Mouse (Mus musculus): ENCODE results near the gene Olfr610.
"Not testable (repeated sequence)": the region's sequence is repeated elsewhere in the genome, so short reads cannot be mapped to it uniquely, and the experiment has no call there.

Olfr610 gene

DNA sequence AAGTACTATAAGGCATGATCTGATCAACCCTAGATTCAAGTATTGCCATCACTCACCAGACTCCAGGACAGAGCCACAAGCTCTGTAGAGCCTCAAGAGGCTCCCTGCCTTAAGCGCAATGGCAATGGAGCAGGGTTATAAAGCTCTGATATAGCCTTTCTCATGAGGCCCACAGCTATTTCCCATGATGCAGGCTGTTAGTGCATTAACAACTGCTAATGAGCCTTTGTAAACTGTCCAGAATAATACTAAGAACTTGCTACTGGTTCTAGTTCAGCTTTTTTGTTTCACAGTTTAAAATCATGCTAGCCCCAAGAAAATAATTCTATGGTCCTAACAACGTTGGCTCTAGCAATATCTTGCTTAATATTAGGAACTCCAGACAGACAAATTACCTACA lies at the start of gene Olfr610:
TSS of gene Olfr610 (minus strand) at position 101 of the 400 bp plus-strand sequence.
- no peak for DNase-seq

DNA sequence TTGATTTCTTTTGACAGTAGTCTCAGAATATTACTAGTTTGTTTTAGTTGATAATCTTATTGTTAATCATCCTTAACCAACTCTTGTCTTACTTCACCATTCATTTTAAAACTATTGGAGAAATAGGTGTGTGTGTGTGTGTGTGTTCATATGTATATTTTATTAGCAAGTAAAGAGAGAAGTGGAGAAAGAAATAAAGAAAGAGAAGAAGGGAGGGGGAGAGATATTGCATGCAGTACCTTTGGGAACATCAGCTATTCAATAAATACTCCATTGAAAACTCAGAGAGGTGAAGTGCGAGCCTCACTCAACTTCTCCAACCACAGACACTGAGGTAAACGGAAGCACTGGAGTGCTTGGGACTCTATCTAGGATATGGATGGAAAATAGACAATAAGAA lies 43.9 kb upstream of the Olfr610 start, which contains the start of gene Olfr615:
TSS of gene Olfr615 (plus strand) at position 301 of the 400 bp plus-strand sequence.
- DNase-seq, result no peak

DNA sequence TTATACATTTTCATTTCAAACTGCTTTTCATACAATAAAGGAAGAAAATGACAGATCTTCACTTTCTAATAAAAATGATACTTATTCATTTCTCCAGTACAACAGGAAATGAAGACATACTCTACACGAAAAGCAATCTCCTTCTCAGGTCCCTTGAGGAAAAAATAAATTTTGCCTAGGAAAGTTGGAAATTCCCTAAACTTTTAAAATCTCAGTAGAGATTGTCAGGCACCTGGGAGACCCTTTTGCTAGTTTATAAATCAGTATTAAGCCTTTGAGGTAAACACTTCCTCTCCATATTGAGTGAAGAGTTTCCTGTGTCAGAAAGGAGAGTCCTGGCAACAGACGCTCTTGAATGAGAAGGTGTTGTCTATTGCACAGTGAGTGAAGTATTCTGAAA lies 35.9 kb upstream of the Olfr610 start, which contains the start of gene Olfr613:
TSS of gene Olfr613 (plus strand) at position 301 of the 400 bp plus-strand sequence.
- DNase-seq, result no peak

DNA sequence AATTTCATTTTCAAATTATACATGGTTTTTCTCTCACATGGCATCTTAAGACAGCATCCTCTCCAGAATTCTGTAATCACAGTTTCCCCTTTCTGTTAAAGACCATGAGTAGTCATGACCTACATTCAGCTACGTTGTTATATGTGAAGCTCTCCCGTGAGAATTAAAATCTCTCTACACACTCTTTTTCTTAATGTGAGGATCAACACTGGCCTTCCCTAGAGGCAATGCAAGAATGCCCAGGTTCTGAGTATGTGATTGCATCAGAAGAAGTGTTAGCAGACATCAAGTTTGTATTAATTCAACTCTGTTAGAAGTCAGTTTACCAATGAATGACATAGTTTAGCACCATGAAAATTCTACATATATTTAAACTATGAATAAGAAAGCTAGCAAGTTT lies 30.7 kb upstream of the Olfr610 start, which contains the start of gene Olfr612:
TSS of gene Olfr612 (minus strand) at position 101 of the 400 bp plus-strand sequence.
- DNase-seq, result not testable (repeated sequence)

- DNase-seq, result not testable (repeated sequence)
Measured at GRCm38 (mm10) chr7:103520746-103521145, 8.8 kb upstream of the Olfr610 start, which contains the start of gene Olfr611. Gene Olfr611, minus strand, starts transcription at chr7:103520846.

DNA sequence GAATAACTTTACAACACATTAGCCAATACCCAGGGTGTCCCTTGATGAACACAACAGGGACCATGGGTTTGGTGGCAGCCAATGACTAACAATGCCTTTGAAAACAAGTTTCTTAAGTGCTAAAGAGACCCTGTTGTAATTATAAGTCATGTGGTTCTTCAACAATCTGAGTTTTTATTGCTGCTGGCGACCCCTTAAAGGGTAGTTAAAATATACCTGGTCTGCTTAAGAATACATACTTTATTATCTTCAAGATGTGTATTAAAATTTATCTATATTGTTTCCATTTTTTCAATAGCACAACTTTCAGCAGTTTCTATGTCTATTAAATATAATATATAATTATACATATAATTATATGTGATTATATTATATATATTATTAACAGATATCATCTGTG lies 14.0 kb downstream of the Olfr610 start, which contains the start of gene Olfr609:
TSS of gene Olfr609 (minus strand) at position 101 of the 400 bp plus-strand sequence.
- no peak for DNase-seq

DNA sequence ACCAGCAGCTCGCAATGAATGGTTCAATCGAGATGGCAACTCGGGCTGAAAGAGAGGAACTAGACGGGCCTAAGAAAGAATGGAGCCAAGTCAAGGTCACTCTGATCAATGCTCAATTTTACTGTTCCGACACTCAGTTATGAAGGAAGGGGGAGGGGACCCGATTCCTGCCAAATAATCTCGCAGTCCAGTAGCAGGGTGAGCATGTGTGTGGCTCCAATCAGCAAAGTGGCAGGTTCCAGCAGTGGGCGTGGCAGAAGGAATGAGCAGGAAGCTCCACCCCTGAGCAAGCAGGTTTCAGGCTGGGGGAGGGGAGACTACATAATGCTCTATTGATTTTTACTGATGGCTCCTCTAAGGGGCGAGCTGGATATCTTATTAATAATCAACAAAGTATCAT lies 34.8 kb downstream of the Olfr610 start:
- DNase-seq, result not testable (repeated sequence)

DNA sequence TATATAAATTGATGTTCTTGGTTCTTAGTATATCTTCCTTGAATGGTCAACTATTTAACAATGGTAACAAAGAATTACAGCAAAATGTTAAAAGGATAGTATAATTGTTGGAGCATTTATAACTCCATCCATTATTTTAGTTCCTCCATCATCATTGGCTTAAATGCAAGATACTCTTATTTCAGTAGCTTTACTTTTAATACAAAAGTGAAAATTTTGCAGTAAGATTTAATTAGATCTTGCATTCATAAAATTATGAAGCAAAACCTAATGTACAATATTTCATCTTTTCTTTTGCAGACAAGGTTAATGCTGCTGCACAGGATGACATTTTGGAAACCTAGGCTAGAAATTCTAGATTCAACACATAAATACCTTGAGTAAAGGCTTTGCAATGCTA lies 42.3 kb downstream of the Olfr610 start, which contains the start of gene Olfr608:
TSS of gene Olfr608 (plus strand) at position 301 of the 400 bp plus-strand sequence.
- no peak for DNase-seq

GRCm38 (mm10) chr7:103460590-103460989 lies 51.3 kb downstream of the Olfr610 start:
- no peak for DNase-seq
